Mouse (Mus musculus): Measurements from ENCODE around the gene Zfp827. TPM values are rescaled to one million over a fixed set of nuclear protein-coding genes. Genes with fewer than 3 reads are reported as not detected.
A peak's percentile ranks its signal among the peaks of the same experiment; 100 is the strongest.

Gene Zfp827
- polyA plus RNA-seq, 1 experiment from 2014 or later = 4.3 TPM

DNA sequence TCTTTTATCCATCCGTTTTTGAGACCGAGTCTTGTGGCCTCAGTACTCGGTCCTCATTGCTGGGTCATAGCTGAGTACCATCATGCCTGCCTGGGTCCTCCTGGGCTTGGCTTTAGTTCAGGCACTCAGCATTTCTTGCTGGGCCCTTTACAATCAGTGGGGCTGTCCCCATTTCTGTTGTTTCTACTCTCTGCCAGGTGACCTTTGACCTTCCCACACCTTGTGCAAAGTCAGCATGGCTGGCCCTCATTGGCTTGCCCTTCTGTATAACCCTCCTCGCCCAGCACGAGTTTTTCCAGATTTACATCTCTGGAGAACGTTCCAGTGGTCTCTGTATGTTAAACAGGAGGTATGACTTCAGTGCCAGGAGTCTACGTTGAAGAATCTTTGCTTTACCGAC is 83.2 kb downstream of the Zfp827 start:
- no peak for TF ChIP-seq CTCF (IDR thresholded peaks at IDR 0.05; ENCODE audit: low read depth)
- H3K27ac ChIP-seq (ENCODE audit: low read depth, low read length) = 0 out of 2 replicates have a peak overlapping the region, but pooled peaks have one; percentile 2
- H3K27me3 ChIP-seq (replicated peaks; ENCODE audit: control insufficient read depth, insufficient read depth, low read length) = no peaks in the 10 kb centered on the region
- no peaks in the 10 kb centered on the region for H3K4me1 ChIP-seq (replicated peaks; ENCODE audit: control insufficient read depth, insufficient read depth, low read length)
- no peak overlapping the region for H3K4me3 ChIP-seq (ENCODE audit: low read depth, low read length)
- peaks cover 10% of the 10 kb centered on the region for H3K36me3 ChIP-seq (ENCODE audit: control insufficient read depth, insufficient read depth)
- WGBS = 62% methylated on average over 8 of the region's 8 CpGs
- H3K9me3 ChIP-seq (ENCODE audit: control insufficient read depth) = no peaks in the 10 kb centered on the region
- ATAC-seq = peak; percentile 49
- H3K4me2 ChIP-seq (replicated peaks; ENCODE audit: low read depth) = no peak overlapping the region
- no peak overlapping the region for H3K9ac ChIP-seq (ENCODE audit: low read depth, low read length)

- Histone ChIP-seq H3K4me3 (ENCODE audit: low read depth, low read length) (no peak overlapping the region), H3K9ac (ENCODE audit: low read depth, low read length) (no peak overlapping the region), H3K9me3 (ENCODE audit: control insufficient read depth) (no peaks in the 10 kb centered on the region), H3K27me3 (replicated peaks; ENCODE audit: control insufficient read depth, insufficient read depth, low read length) (no peaks in the 10 kb centered on the region), H3K4me1 (replicated peaks; ENCODE audit: control insufficient read depth, insufficient read depth, low read length) (no peaks in the 10 kb centered on the region), H3K36me3 (ENCODE audit: control insufficient read depth, insufficient read depth) (peaks cover 10% of the 10 kb centered on the region), H3K27ac (ENCODE audit: low read depth, low read length) (no peak overlapping the region), H3K4me2 (replicated peaks; ENCODE audit: low read depth) (no peak overlapping the region)
- WGBS = 80% methylated on average over 18 of the region's 18 CpGs
- no peak for TF ChIP-seq CTCF (IDR thresholded peaks at IDR 0.05; ENCODE audit: low read depth)
- ATAC-seq = 0 out of 2 replicates have a peak, but pooled peaks have one; percentile 34
These were observed 84.2 kb downstream of the Zfp827 start for GRCm38 (mm10) chr8:79112480-79112879.

DNA sequence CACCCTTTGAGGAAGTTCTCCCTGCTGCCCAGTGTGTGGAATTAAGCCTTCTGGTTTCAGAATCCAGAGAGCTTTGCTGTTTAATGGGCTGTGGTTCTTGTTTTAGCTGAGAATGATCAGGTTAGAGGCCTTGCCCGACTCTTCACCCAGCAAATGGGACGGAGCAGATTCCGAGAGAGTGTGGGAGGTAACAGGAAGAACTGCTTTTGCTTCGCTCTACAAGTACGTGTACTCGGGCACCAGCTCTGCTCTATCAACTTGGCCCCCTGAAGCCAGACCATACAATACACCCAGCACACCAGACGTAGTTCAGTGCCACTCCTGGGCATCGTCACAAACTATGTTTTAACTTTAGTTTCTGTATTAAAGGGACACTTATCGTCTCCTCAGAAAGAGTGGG is 85.3 kb downstream of the Zfp827 start:
- no peaks in the 10 kb centered on the region for H3K4me1 ChIP-seq (replicated peaks; ENCODE audit: control insufficient read depth, insufficient read depth, low read length)
- no peak for TF ChIP-seq CTCF (IDR thresholded peaks at IDR 0.05; ENCODE audit: low read depth)
- H3K4me2 ChIP-seq (replicated peaks; ENCODE audit: low read depth) = no peak overlapping the region
- no peak overlapping the region for H3K27ac ChIP-seq (ENCODE audit: low read depth, low read length)
- H3K4me3 ChIP-seq (ENCODE audit: low read depth, low read length) = no peak overlapping the region
- 83% methylated on average over 9 of the region's 9 CpGs for WGBS
- peaks cover 9% of the 10 kb centered on the region for H3K36me3 ChIP-seq (ENCODE audit: control insufficient read depth, insufficient read depth)
- no peaks in the 10 kb centered on the region for H3K27me3 ChIP-seq (replicated peaks; ENCODE audit: control insufficient read depth, insufficient read depth, low read length)
- H3K9ac ChIP-seq (ENCODE audit: low read depth, low read length) = no peak overlapping the region
- ATAC-seq = no peak
- no peaks in the 10 kb centered on the region for H3K9me3 ChIP-seq (ENCODE audit: control insufficient read depth)

DNA sequence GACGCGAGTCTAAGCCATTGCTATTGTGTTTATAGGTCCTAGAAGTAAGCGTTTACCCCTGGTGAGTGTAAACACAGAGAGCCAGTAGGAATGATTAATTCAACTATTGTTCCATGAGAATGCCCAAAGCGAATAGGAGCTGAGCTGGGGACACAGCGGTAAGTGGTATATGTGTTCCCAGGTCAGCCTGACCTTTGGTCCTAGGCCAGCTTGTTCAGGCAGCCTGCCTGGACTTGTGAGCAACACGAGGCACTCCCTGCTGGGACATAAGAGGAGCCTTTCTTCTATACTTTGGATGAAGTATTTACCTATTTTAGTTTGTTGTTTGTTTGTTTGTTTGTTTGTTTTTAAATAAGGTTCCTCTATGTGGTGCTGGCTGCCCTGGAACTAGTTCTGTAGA is 86.3 kb downstream of the Zfp827 start:
- no peaks in the 10 kb centered on the region for H3K9me3 ChIP-seq (ENCODE audit: control insufficient read depth)
- H3K27me3 ChIP-seq (replicated peaks; ENCODE audit: control insufficient read depth, insufficient read depth, low read length) = no peaks in the 10 kb centered on the region
- H3K4me1 ChIP-seq (replicated peaks; ENCODE audit: control insufficient read depth, insufficient read depth, low read length) = no peaks in the 10 kb centered on the region
- H3K9ac ChIP-seq (ENCODE audit: low read depth, low read length) = no peak overlapping the region
- TF ChIP-seq CTCF (IDR thresholded peaks at IDR 0.05; ENCODE audit: low read depth) = no peak
- WGBS = 58% methylated on average over 6 of the region's 6 CpGs
- H3K36me3 ChIP-seq (ENCODE audit: control insufficient read depth, insufficient read depth) = peaks cover 6% of the 10 kb centered on the region
- ATAC-seq = no peak
- H3K27ac ChIP-seq (ENCODE audit: low read depth, low read length) = no peak overlapping the region
- no peak overlapping the region for H3K4me3 ChIP-seq (ENCODE audit: low read depth, low read length)
- H3K4me2 ChIP-seq (replicated peaks; ENCODE audit: low read depth) = no peak overlapping the region

GRCm38 (mm10) chr8:79116436-79116835 is 88.2 kb downstream of the Zfp827 start:
- Histone ChIP-seq H3K4me1 (replicated peaks; ENCODE audit: control insufficient read depth, insufficient read depth, low read length) (no peaks in the 10 kb centered on the region), H3K9me3 (ENCODE audit: control insufficient read depth) (no peaks in the 10 kb centered on the region), H3K9ac (ENCODE audit: low read depth, low read length) (no peak overlapping the region), H3K27me3 (replicated peaks; ENCODE audit: control insufficient read depth, insufficient read depth, low read length) (no peaks in the 10 kb centered on the region), H3K36me3 (ENCODE audit: control insufficient read depth, insufficient read depth) (peaks cover 16% of the 10 kb centered on the region), H3K27ac (ENCODE audit: low read depth, low read length) (no peak overlapping the region), H3K4me2 (replicated peaks; ENCODE audit: low read depth) (no peak overlapping the region), H3K4me3 (ENCODE audit: low read depth, low read length) (no peak overlapping the region)
- WGBS = 90% methylated on average over 7 of the region's 7 CpGs
- no peak for TF ChIP-seq CTCF (IDR thresholded peaks at IDR 0.05; ENCODE audit: low read depth)
- ATAC-seq = no peak

GRCm38 (mm10) chr8:79117711-79118110 is 89.5 kb downstream of the Zfp827 start:
- Histone ChIP-seq H3K4me2 (replicated peaks; ENCODE audit: low read depth) (no peak overlapping the region), H3K4me1 (replicated peaks; ENCODE audit: control insufficient read depth, insufficient read depth, low read length) (no peaks in the 10 kb centered on the region), H3K4me3 (ENCODE audit: low read depth, low read length) (no peak overlapping the region), H3K27me3 (replicated peaks; ENCODE audit: control insufficient read depth, insufficient read depth, low read length) (no peaks in the 10 kb centered on the region), H3K27ac (ENCODE audit: low read depth, low read length) (no peak overlapping the region), H3K9me3 (ENCODE audit: control insufficient read depth) (no peaks in the 10 kb centered on the region), H3K9ac (ENCODE audit: low read depth, low read length) (no peak overlapping the region), H3K36me3 (ENCODE audit: control insufficient read depth, insufficient read depth) (peaks cover 21% of the 10 kb centered on the region)
- TF ChIP-seq CTCF (IDR thresholded peaks at IDR 0.05; ENCODE audit: low read depth) = no peak
- no peak for ATAC-seq
- WGBS = 88% methylated on average over 7 of the region's 7 CpGs

DNA sequence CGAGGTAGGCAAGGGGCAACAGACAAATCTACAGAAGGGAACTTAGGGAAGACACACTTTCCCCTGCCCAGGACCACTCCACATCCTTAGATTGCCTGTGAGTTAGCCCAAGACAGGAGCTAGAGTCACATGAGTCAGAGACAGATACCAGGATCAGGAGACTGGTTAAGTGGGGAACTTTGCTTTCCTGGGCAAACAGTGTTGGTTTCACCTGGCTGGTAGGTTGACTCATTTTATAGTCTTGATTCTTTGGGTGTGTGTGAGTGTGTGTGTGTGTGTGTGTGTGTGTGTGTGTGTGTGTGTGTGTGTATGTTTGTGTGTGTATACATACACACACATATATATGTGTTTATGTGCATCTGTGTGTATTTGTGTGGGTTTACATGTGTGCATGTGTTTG is 93.4 kb downstream of the Zfp827 start:
- no peaks in the 10 kb centered on the region for H3K4me1 ChIP-seq (replicated peaks; ENCODE audit: control insufficient read depth, insufficient read depth, low read length)
- 0 out of 2 replicates have a peak overlapping the region, but pooled peaks have one; percentile 15 for H3K27ac ChIP-seq (ENCODE audit: low read depth, low read length)
- no peaks in the 10 kb centered on the region for H3K9me3 ChIP-seq (ENCODE audit: control insufficient read depth)
- no peak overlapping the region for H3K9ac ChIP-seq (ENCODE audit: low read depth, low read length)
- peak; percentile 31; the same call in 1 of the 2 replicates for ATAC-seq
- H3K27me3 ChIP-seq (replicated peaks; ENCODE audit: control insufficient read depth, insufficient read depth, low read length) = no peaks in the 10 kb centered on the region
- no peak overlapping the region for H3K4me3 ChIP-seq (ENCODE audit: low read depth, low read length)
- TF ChIP-seq CTCF (IDR thresholded peaks at IDR 0.05; ENCODE audit: low read depth) = no peak
- 86% methylated on average over 1 of the region's 1 CpGs for WGBS
- H3K4me2 ChIP-seq (replicated peaks; ENCODE audit: low read depth) = no peak overlapping the region
- peaks cover 19% of the 10 kb centered on the region; the same call in 1 of the 2 replicates for H3K36me3 ChIP-seq (ENCODE audit: control insufficient read depth, insufficient read depth)
